Mouse (Mus musculus) heart, adult 2 months (tissue): ENCODE data around the gene Hddc2. TPM values are rescaled to one million over a fixed set of nuclear protein-coding genes. Genes with fewer than 3 reads are reported as not detected.
A peak's percentile ranks its signal among the peaks of the same experiment; 100 is the strongest.

Experiments used
- DNase-seq, 2 experiments: peaks; one replicate each; pipeline ENCODE4 v3.0.0; 2021
- H3K27ac ChIP-seq: fragments of 200-600 bp; 2 replicates; pipeline ENCODE4 v1.8.1; 2022
- H3K27me3 ChIP-seq: fragments of 200-500 bp; 2 replicates; pipeline ENCODE4 v1.6.1; 2012; ENCODE audit warnings: mild to moderate bottlenecking, low read length, inconsistent platforms, mixed read lengths; ENCODE audit not compliant: control insufficient read depth, insufficient read depth
- H3K36me3 ChIP-seq: fragments of 200-500 bp; 2 replicates; pipeline ENCODE4 v1.6.1; 2012; ENCODE audit warnings: low read length, inconsistent platforms; ENCODE audit not compliant: control insufficient read depth, insufficient read depth
- H3K4me1 ChIP-seq: fragments of 200-500 bp; 2 replicates; pipeline ENCODE4 v1.6.1; 2011; ENCODE audit warnings: low read length; ENCODE audit not compliant: control insufficient read depth, insufficient read depth
- H3K4me3 ChIP-seq: fragments of 200-600 bp; 2 replicates; pipeline ENCODE4 v1.8.1; 2022
- H3K79me2 ChIP-seq: fragments of 200-500 bp; replicated peaks from 2 replicates; pipeline ENCODE4 v1.6.1; 2012; ENCODE audit warnings: mild to moderate bottlenecking, inconsistent platforms, low read length, moderate library complexity, mixed read lengths; ENCODE audit not compliant: control insufficient read depth, insufficient read depth
- H3K9ac ChIP-seq: fragments of 200-500 bp; 2 replicates; pipeline ENCODE4 v1.6.1; 2012; ENCODE audit warnings: low read depth, mild to moderate bottlenecking, control low read depth, inconsistent platforms, low read length, mixed read lengths
- CTCF ChIP-seq: fragments of 200-600 bp; IDR thresholded peaks from 2 replicates; pipeline ENCODE4 v1.8.1; 2022; ENCODE audit warnings: antibody characterized with exemption, mild to moderate bottlenecking, moderate library complexity
- EP300 ChIP-seq: fragments of 200-500 bp; IDR thresholded peaks from 2 replicates; pipeline ENCODE4 v1.6.1; 2011; ENCODE audit warnings: low read depth, low read length, control low read depth; ENCODE audit not compliant: insufficient read depth
- POLR2A ChIP-seq: fragments of 200-500 bp; IDR thresholded peaks from 2 replicates; pipeline ENCODE4 v1.6.1; 2011; ENCODE audit warnings: mild to moderate bottlenecking, low read depth, low read length, control low read depth; ENCODE audit not compliant: insufficient read depth
- WGBS: fragments of 180-500 bp; shearing (Covaris S2); methylation state at CpG from one replicate; pipeline ENCODE4 v1.1.7; 2018; 5-methylcytosine and 5-hydroxymethylcytosine counted together
- intact Hi-C: fragments of 180-260 bp; cut with DNase I; formaldehyde crosslinking; loops from one replicate; pipeline ENCODE4 v1.15.1; 2025
- long read RNA-seq: library from polyadenylated mRNA; stranded (forward); transcript quantifications from one replicate; pipeline ENCODE4 v2.0.0, GENCODE M21; 2021
- polyA plus RNA-seq: library from polyadenylated mRNA; depleted of rRNA; stranded (reverse); fragments of >200 nt; gene quantifications from 2 replicates; pipeline ENCODE4 v1.2.3, GENCODE M21; 2012; rRNA removed
- total RNA-seq, 2 experiments: library from RNA; stranded (reverse); gene quantifications; 2 replicates each; pipeline ENCODE4 v1.2.3; 2021

Hddc2 gene
- total RNA-seq (1 to 10 TPM; 5.8 to 7.3 TPM), polyA plus RNA-seq (2.1 and 4.5 TPM in 2 replicates)
- long read RNA-seq, partial matches to known transcripts = 0 of 4 reads
- long read RNA-seq, other reads (novel, unspliced or antisense) = 0 of 4 reads

GRCm38 (mm10) chr10:31312865-31313848, at the start of gene Hddc2:
Gene Hddc2, plus strand, starts transcription at chr10:31313383.
- intact Hi-C loops = loop anchor here (5.0 to 10.0 kb wide), 2 partner anchors 129 to 698 kb away; no protein-coding TSS in a partner anchor
- Histone ChIP-seq H3K27me3 (no peaks in the 10 kb centered on the region), H3K4me1 (peaks cover 3% of the 10 kb centered on the region), H3K27ac (peak within 1 kb of the TSS; percentile 73), H3K9ac (peak within 1 kb of the TSS; percentile 81), H3K36me3 (no peaks in the 10 kb centered on the region), H3K4me3 (peak within 1 kb of the TSS; percentile 73), H3K79me2 (no peaks in the 10 kb centered on the region)
- WGBS = 4% methylated on average over 43 of the region's 44 CpGs
- TF ChIP-seq POLR2A = peak; percentile 78
- no peak for TF ChIP-seq CTCF
- peak; percentile 79 to 80 for DNase-seq

- Histone ChIP-seq H3K27ac (no peak overlapping the region), H3K9ac (no peak overlapping the region), H3K36me3 (no peaks in the 10 kb centered on the region), H3K4me1 (no peaks in the 10 kb centered on the region; the same call in 1 of the 2 replicates), H3K27me3 (no peaks in the 10 kb centered on the region), H3K4me3 (no peak overlapping the region), H3K79me2 (no peaks in the 10 kb centered on the region)
- TF ChIP-seq POLR2A (no peak), EP300 (no peak), CTCF (no peak)
- 31% methylated on average over 2 of the region's 2 CpGs for WGBS
- no peak for DNase-seq
- intact Hi-C loops = no loop called here
Measured at GRCm38 (mm10) chr10:31272738-31273137, 40.4 kb upstream of the Hddc2 start.

GRCm38 (mm10) chr10:31273171-31273570, 40.0 kb upstream of the Hddc2 start:
- 34% methylated on average over 1 of the region's 1 CpGs for WGBS
- Histone ChIP-seq H3K27me3 (no peaks in the 10 kb centered on the region), H3K27ac (no peak overlapping the region), H3K4me1 (no peaks in the 10 kb centered on the region; the same call in 1 of the 2 replicates), H3K79me2 (no peaks in the 10 kb centered on the region), H3K4me3 (no peak overlapping the region), H3K36me3 (no peaks in the 10 kb centered on the region), H3K9ac (no peak overlapping the region)
- intact Hi-C loops = no loop called here
- no peak for TF ChIP-seq EP300
- no peak for TF ChIP-seq CTCF
- no peak for DNase-seq

GRCm38 (mm10) chr10:31287787-31288186, 25.4 kb upstream of the Hddc2 start:
- H3K27me3 ChIP-seq = no peaks in the 10 kb centered on the region
- intact Hi-C loops = no loop called here

GRCm38 (mm10) chr10:31288697-31289390, 24.3 kb upstream of the Hddc2 start:
- intact Hi-C loops = no loop called here
- no peak overlapping the region for H3K9ac ChIP-seq
- no peak for DNase-seq
- WGBS = 90% methylated on average over 4 of the region's 4 CpGs
- H3K79me2 ChIP-seq = no peaks in the 10 kb centered on the region
- no peak for TF ChIP-seq EP300
- no peak for TF ChIP-seq CTCF
- TF ChIP-seq POLR2A = no peak
- H3K4me3 ChIP-seq = no peak overlapping the region
- no peaks in the 10 kb centered on the region for H3K27me3 ChIP-seq
- no peak overlapping the region for H3K27ac ChIP-seq
- no peaks in the 10 kb centered on the region for H3K36me3 ChIP-seq
- H3K4me1 ChIP-seq = no peaks in the 10 kb centered on the region

More at GRCm38 (mm10) chr10:31287787-31288186, 25.4 kb upstream of the Hddc2 start:
- Histone ChIP-seq H3K4me1 (no peaks in the 10 kb centered on the region), H3K27ac (no peak overlapping the region), H3K36me3 (no peaks in the 10 kb centered on the region), H3K79me2 (no peaks in the 10 kb centered on the region), H3K9ac (no peak overlapping the region), H3K4me3 (no peak overlapping the region)
- no peak for TF ChIP-seq CTCF
- no peak for TF ChIP-seq POLR2A
- TF ChIP-seq EP300 = no peak
- DNase-seq = no peak

- intact Hi-C loops = loop anchor here (5.0 to 10.0 kb wide), 2 partner anchors 311 to 453 kb away; partner anchors contain the start of gene Hey2
- no peak overlapping the region for H3K27ac ChIP-seq
- no peaks in the 10 kb centered on the region for H3K79me2 ChIP-seq
- H3K27me3 ChIP-seq = no peaks in the 10 kb centered on the region
- H3K4me1 ChIP-seq = no peaks in the 10 kb centered on the region; the same call in 1 of the 2 replicates
- 40% methylated on average over 5 of the region's 5 CpGs for WGBS
- H3K9ac ChIP-seq = no peak overlapping the region
- TF ChIP-seq EP300 = no peak
- no peak overlapping the region for H3K4me3 ChIP-seq
- H3K36me3 ChIP-seq = no peaks in the 10 kb centered on the region
- DNase-seq = no peak
Measured at GRCm38 (mm10) chr10:31295705-31296104, 17.5 kb upstream of the Hddc2 start.
